Mouse (Mus musculus) lung, postnatal 0 days (tissue): ENCODE measurements at regions not wholly inside any gene's neighbourhood (a gene's known extent, or its start where the extent isn't known, plus 50 kb on each side); places are given as distances from the start of the nearest gene placed in this dataset.

Experiments
- CTCF ChIP-seq: IDR thresholded peaks from 2 replicates; pipeline ENCODE4 v1.5.1; 2016; ENCODE audit warnings: antibody characterized with exemption, mild to moderate bottlenecking
- EP300 ChIP-seq: IDR thresholded peaks from 2 replicates; pipeline ENCODE4 v1.6.1; 2016; ENCODE audit warnings: antibody characterized with exemption, mild to moderate bottlenecking, control low read depth

DNA sequence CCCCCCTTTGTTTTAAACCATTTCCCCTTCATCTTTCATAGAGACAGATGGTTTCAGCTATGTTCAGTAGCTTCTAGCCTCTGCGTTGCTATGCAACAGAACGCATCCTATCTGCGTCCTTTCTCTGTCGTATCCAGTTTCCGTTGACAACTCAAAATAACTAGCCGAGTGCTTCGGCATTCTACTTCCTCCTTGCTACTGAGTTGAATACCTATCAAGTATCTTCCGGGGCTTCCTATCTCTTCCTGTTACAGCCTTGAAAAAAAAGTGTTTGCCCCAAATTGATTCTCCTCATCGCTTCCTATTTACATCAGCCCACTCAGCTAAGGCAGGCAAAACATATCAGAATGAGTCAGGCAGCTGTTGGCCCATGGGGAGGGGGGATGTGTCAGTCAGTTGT lies 114.5 kb upstream of the Nr5a2 start:
- TF ChIP-seq CTCF (no peak), EP300 (no peak)
